Mouse (Mus musculus) right cerebral cortex, postnatal 10 days (tissue): ENCODE results near the gene Kcnj6.

Source experiments
- DNase-seq, 2 experiments: peaks; one replicate each; pipeline ENCODE4 v3.0.0; 2021; ENCODE audit warnings: low spot score in 2 of 2

Gene Kcnj6

DNA sequence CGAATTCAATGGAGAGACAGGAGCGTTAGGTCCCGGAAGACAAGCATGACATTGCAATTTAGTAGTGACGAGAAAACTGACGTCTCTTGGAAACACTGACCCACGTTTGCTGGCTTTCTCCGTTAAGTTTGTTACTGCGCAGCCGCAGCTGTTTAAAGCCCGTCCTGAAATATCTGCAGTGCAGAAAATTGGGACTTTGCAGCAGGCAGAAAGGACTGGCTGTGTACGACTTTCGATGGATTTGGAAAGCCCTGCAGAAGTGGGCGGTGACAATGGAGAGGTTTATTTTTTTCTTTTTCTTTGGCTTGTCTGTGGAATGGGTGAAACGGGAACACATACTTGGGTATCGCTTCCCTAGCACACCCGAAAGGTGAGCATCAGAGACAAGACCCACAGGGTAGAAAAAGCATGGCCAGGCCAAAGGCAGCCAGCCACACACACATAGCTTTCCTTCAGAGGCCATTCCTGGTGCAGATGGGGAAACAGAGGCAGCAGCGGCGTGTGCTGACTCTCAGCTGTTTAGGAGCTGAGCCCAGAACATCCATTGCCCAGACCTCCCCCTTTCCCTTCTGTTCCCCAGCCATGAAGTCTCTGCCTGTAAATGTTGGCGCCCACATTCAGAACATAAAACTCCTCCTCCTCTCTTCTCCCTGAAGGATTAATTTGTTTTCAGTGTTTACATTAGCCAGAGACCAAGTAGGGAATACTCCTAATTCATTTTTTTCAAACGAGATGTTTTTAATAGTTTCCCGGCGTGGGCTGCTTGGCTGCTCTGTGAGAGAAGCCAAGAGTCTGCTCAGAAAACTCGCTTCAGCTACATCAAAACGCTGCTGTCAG lies 215.2 kb downstream of the Kcnj6 start:
- peak; percentile 74 to 83 for DNase-seq

DNA sequence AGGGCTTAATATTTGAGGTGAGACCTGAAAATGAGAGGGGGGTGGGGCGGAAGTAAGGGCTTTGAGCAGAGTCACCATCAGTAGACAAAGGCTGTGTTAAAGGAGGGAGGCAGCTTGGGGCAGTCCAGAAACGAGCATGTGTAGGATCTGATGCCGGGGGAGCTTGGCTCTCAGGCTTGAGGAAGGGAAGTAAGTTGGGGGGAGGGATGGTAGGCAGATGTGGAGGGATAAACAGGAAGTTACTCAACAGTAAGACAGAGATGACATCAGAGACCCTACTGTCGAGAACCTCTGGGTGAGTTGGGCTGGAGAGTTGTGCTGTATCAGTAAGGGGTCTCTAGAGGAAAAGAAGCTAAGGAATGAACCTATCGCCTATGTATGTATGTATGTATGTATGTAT lies 223.6 kb downstream of the Kcnj6 start:
- no peak for DNase-seq

DNA sequence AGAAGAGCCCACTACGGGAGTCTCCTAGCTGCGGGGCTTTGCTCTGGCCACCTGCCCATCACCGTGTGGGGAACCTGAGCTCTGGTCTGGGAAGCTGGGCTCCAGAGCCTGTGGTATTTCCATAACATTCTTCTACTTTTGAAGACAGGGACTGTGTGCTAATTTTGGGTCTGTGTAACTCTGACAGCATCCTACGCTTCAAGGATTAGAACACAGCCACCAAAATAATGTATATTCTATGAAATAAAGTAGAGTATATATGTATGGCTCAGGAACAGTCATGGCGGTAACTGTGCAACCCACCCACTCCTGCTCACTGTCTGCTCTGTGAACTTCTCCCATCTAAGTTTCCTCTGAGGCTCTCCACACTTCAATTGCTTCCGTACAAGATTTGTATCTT lies 229.9 kb downstream of the Kcnj6 start:
- no peak for DNase-seq

DNA sequence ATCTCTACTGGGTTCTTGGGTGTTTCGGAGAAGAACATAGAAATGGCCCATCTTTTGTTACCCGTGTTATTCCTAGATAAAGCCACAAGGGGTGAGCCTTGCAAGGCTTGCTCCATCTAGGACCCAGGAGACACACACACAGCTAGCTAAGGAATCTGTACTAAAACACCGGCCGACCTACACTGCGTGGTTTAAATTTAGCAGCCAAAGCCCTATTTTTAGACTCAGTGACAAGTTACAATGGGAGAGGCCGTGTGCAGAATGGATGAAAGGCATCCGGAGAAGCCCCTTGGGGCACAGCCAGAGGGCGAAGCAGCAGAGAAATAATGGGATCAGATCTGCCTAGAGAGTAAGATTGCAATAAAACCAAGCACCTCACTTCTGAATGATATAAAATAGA lies 232.4 kb downstream of the Kcnj6 start:
- DNase-seq = peak; percentile 46 to 61

DNA sequence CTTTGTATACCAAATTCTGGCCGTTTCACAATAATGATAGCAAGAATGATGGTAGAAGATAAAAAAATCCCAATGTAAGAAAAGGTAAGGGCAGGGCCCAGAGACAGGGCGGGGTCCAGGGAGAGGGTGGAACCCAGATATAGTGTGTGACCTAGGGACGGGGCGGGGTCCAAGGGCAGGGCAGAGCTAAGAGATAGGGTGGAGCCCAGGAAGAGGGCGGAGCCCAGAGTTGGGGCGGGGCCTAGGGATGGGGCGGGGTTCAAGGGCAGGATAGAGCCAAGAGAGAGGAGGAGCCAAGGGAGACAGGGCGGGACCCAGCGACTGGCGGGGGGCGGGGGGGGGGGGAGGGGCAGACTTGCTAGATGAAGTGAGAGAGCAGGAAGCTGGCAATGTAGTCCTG lies 236.8 kb downstream of the Kcnj6 start:
- no peak for DNase-seq

DNA sequence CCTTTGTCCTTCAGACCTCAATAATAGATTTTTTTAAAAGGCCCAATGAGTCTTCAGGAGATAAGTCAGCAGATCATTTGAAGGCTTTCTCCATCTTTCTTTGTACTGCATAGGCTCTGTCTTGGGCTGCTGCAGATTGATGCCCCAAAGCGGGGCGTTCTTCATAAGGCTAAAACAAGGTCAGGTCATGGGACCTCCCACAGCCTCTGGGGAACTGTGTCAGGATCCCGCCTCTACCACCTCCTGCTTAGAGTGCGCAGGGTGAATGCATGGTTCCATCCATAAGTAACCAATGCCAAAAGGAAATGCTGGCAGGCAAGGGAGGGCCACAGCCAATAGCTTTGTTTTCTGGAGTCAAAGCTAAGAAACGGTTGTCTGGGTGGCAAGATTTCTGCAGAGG lies 237.7 kb downstream of the Kcnj6 start:
- DNase-seq = no peak

DNA sequence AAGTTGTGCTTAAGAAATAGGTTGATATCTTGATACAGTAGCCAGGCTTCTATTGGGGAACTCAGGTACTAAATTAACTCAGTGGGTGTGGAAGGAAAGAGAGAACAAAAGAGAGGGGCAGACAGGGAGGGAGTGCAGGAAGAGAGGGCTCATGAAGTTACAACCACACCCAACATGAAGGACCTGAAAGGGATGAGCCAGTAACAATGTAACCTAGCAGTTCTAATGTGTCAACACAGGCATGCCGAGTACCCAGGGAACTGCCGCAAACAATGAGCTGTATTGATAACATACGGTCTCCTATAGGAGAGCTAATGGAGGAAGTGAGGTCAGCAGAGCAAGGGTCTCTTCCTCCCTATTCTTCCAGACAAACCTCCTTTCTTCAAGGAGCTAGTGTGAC lies 238.9 kb downstream of the Kcnj6 start:
- DNase-seq = no peak

DNA sequence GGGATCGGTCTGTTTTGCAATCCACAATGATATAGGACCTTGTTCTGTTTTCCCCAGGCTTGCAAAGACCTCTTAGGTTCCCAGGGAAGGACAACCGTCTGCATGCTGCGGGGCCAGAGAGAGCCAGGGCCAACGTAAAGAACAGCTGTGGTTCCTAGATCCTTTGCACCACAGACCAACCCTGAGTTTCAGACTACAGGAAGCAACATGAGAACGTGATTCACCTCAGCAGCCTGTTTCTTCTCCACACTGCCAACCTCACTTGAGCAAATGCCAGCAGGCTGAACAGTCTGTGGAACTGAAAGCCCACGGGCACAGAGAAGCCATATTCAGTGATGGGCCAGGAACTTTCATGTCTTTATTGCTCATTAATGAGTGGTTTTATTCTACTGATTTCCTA lies 241.1 kb downstream of the Kcnj6 start:
- DNase-seq = peak; percentile 49 to 58

DNA sequence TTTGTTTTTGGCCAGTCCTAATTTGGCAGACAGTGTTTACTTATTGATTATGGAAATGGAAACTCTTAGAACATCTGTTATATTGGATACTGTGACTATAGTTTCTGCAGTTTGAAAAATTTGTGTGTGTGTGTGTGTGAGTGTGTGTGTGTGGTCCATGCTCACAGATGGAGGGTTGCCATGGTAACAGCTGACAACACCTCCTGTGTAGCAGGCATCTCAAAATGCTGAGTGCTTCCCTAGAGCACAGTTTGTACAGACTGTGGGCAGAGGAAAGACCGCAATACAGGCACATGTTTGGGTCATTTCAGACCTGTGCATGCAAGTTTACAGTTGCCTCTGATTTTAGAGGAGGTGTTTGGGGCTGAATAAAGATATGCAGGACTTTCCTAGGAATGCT lies 244.0 kb downstream of the Kcnj6 start:
- peak; percentile 83 to 92 for DNase-seq

DNA sequence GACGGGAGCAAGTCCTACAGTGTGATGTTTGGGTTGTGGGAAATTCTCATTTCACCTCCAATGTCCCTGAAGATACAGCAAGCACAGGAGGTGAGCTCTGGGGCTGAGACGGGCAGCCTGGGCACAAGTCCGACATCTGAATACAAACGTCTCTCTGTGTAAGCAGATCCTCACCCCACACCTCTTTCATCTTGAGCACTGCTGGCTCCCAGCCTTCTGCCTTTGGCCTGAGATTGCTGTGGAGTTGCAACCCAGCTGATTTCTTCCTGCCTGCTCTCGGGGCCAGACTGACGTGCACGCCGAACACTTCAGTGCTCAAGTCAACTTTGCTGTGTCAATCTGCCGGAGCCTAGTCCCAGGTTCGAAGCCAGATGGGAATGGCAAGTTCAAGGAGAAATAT lies 244.7 kb downstream of the Kcnj6 start:
- DNase-seq = peak; percentile 32 to 50

DNA sequence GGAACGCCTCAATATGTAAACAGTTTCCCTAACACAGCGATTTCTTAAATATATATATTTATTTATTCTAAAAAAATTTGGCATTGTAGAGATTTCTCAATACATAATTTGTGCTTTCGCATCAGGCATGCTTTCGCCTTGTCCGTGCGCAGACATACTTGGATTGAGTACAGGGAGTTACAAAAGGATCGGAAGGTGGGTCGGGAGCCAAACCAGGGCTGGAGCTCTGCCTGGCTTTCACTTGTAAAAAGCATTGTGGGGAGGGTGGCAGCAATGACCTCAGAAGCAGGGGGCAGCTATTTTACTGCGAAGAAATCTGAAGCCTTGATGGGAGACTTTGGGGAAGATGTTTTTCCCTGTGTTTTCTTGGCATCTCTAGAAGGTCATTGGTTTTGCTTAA lies 252.5 kb downstream of the Kcnj6 start:
- DNase-seq = peak in 1 of 2 experiments; percentile 67

DNA sequence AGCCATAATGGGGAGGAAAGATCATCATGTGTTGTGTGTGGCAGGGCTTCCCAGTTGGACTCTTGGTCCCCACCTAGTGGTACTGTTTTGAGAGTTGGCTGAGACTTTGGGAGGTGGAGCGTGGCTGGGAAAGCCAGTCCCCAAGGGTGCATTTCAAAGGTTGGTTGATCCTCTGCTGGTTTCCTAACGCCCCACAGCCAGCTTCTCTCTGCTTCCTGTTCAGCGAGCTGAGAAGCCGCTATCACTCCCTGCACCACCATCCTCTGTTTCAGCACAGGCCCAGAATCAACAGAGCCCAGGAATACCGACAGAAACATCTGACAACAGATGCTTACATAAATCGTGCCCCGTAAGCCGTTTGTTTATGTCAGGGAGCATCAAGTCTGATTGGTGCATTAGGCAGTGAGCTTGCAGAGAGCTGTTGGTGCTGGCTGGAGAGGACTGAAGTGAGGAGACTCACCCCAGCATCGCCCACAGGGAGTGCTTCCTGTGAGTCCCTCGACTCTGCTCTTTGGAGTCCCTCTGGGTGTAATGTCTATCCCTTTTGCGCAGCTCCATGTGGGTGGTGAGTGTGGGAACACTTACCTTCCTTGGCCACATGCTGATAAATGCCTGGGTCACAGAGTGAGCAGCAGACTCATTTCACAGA lies 253.5 kb downstream of the Kcnj6 start:
- no peak for DNase-seq

DNA sequence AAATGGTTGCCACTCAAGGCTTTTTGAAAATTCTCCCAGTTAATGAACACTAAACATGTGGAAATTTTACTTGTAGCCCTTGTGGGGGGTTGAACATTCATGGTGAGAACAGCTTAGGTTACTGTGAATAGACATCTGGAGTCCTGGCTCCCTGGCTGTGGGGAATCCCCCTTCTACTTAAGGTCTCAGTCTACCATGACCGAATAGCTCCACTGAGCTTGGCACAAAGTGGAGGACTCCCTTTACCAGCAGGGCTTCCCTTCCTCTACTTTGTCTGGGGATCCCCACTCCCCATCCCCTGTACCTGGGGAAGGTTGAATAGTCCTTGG lies 260.2 kb downstream of the Kcnj6 start:
- no peak for DNase-seq

DNA sequence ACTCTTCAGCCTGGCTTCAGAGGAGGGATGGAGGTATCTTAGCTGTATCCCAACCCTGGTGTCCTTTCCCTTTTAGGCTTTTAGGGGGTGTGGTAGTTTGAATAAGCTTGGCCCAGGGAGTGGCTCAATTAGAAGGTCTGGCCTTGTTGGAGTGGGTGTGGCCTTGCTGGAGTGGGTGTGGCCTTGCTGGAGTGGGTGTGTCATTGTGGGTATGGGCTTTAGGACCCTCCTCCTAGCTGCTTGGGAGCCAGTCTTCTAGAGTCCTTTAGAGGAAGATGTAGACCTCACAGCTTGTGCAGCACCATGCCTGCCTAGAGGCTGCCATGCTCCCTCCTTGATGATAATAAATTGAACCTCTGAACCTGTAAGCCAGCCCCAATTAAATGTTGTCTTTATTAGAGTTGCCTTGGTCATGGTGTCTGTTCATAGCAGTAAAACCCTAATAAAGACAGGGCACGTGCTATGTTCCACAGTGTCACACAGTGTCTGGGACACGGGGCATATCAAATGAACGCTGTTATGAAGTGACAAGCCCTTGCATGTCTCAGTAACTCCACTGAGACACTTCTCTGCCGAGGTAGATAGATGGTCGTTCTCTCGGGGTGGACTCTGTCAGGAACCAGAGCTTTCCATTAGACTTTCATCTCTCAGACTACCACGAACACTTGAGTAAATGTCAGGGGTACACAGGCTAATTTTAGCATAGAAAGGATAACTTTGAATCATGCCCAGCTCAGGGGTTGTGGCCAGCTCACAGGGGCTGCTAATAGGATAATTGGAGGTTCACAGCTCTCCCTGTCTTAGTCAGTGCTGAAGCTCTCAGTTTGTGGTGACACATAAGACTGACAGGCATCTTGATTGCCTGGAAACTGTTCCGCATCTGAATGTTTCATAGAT lies 260.8 kb downstream of the Kcnj6 start:
- no peak for DNase-seq

DNA sequence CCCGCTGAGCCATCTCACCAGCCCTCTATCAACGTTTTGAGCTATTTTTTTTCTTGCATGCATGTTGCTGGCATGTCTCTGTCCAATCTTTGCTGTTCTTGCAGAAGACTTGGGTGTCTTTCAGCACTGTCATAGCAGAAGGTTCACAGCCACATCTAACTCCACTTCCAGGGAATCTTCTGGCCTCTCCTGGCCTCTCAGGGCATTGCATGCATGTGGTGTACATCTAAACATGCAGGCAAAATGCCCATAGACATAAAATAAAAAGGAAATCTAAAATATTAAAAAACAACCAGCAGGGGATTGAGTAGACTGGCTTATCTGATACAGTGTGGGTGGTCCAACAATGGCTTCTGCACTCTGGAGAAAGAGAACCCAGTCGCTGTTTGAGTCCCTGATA lies 262.0 kb downstream of the Kcnj6 start:
- no peak for DNase-seq

DNA sequence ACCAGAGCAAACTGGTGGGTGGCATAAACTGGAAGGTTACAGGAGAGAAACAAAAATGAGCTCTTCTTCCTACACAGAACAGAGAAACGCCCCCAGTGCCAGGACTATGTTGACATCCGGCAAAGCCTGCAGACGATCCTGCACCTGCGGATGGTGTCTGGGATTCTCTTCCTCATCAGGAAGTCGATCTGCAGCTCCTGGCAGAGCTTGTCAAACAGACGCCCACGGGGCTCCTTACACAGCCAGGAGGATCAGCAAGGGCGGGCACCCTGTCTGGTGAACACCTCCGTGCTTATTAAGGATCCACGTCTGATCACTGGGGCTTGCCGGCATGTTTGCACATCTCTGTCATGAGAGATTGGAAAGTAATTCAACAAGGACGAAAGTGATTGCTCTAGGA lies 266.5 kb downstream of the Kcnj6 start:
- DNase-seq = peak in 1 of 2 experiments; percentile 52

DNA sequence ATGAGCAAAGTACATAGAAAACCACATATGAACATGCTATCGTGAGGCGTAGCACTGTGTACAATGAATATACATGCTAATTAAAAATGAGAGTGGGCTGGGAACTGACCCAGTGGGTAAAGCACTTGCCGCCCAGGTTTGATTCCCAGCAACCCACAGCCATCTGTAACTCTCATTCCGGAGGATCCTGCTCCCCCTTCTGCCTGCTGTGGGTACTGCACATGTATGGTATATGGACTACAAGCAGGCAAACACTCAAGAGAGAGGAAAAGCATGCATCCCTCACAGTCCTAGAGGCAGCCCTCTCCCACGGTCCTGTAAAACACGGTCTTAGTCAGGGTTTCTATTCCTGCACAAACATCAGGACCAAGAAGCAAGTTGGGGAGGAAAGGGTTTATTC lies 268.3 kb downstream of the Kcnj6 start:
- DNase-seq = no peak

DNA sequence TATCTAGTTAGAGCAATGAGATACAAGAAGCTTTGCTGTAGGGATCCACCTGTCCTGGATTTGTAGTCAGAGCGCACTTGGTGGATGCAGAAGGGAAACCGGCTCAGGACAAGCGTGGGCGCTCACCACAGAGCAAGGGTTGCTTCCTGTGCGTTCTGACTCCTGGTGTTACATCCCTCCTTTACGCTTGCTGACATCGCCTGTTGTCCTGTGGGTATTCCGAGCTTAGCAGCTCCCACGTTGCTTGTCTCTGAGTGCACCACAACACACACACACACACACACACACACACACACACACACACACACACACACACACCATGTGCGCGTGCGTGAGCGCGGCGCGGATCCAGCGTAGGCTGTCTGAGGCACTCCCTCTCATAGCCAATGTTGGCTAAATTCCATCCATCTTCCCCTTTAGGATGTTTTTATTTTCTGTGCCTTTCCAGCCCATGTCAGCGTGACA lies 272.7 kb downstream of the Kcnj6 start:
- DNase-seq = peak; percentile 65 to 82

DNA sequence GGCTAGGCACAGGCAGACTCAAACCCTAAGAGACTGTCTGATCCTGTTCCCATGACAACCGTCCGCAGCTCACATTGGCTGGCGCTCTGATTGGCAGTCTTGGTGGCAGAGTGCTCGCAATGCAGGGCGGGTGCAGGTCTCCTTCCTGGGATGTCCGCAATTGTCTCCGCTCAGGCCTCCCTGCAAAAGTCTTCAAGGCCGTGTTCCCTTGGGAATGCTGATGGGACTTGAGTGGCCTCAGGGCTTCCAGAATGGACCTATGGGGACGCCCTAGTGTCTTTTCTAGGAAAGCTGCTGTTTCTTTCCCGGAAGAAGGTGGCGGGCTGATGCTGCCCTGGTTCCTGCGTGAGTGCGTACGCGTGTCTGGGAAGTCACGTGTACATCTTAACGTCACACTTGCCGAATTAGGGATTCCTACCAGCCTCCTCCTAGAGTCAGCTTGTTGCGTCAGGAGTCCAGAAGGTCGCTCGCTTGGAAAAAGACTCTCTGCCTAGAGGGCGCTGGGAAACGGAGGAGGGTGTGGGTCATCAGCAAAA lies 273.4 kb downstream of the Kcnj6 start:
- peak; percentile 93 to 97 for DNase-seq

DNA sequence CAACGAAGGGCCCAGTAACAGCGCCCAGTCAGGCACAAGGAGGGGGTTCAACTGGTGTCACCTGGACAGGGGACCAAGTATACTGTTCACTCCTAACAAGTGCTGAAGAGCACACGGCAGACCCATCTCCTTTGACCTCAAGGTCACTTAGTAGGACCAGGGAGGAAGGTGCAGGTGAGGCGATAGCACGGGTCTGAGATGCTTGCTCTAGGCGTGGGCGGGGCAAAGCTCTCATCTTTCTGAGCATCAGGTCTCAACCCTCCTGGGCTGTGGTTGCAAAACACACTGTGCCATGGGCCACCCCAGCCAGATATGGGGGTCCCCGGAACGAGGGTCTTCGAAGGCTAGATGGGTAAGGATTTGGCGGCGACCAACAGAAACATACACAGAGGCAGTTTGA lies 274.6 kb downstream of the Kcnj6 start:
- DNase-seq = peak in 1 of 2 experiments; percentile 49

DNA sequence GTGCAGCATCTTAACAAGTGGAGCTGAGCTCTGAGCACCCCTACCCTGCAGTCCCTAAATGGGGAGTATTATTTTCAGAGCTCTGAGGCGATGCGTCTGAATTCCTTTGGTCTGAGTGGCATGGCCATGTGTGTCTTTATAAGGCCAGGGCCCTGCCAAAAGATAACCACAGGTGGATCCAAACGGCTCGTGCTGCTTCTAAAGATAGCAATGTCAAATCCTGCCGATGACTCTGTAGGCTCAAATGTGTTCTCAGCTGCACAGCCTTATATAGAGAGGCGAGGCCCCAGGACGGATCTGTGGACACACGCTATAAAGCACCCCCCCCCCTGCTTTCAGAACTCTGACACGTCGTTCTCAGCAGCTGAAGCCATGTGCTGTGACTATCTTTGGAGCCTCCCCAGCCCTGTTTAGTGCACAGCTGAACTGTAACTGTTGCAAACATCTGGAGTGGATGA lies 275.9 kb downstream of the Kcnj6 start:
- DNase-seq = peak in 1 of 2 experiments; percentile 51
